Mouse (Mus musculus): ENCODE measurements at regions not wholly inside any gene's neighbourhood (a gene's known extent, or its start where the extent isn't known, plus 50 kb on each side); places are given as distances from the start of the nearest gene placed in this dataset.

GRCm38 (mm10) chr12:26086923-26087322 lies 328.1 kb downstream of the Rnf144a start:
- intact Hi-C loops (cut with DNase I), result loop anchor here (5.0 kb wide), 1 partner anchor 995 kb away; no protein-coding TSS in a partner anchor
- DNase-seq (ENCODE audit: extremely low spot score in 1 of 2, low spot score in 2 of 2), result peak in 1 of 2 experiments; percentile 56

- DNase-seq (ENCODE audit: extremely low spot score in 1 of 2, low spot score in 2 of 2), result no peak
- intact Hi-C loops (cut with DNase I), result loop anchor here (5.0 kb wide), 1 partner anchor 994 kb away; no protein-coding TSS in a partner anchor
Observed at GRCm38 (mm10) chr12:26086414-26086813, 328.6 kb downstream of the Rnf144a start.

GRCm38 (mm10) chr12:26079061-26079625 lies 335.9 kb downstream of the Rnf144a start:
- DNase-seq (ENCODE audit: extremely low spot score in 1 of 2, low spot score in 2 of 2), result no peak
- intact Hi-C loops (cut with DNase I), result loop anchor here (10.0 kb wide), 1 partner anchor 214 kb away; no protein-coding TSS in a partner anchor

GRCm38 (mm10) chr12:26075638-26076254 lies 339.3 kb downstream of the Rnf144a start:
- DNase-seq (ENCODE audit: extremely low spot score in 1 of 2, low spot score in 2 of 2), result no peak
- intact Hi-C loops (cut with DNase I), result loop anchor here (10.0 kb wide), 1 partner anchor 211 kb away; no protein-coding TSS in a partner anchor

GRCm38 (mm10) chr12:26072180-26072579 lies 342.9 kb downstream of the Rnf144a start:
- no peak for DNase-seq (ENCODE audit: extremely low spot score in 1 of 2, low spot score in 2 of 2)
- intact Hi-C loops (cut with DNase I), result loop anchor here (10.0 kb wide), 1 partner anchor 207 kb away; no protein-coding TSS in a partner anchor

GRCm38 (mm10) chr12:26071610-26072009 lies 343.4 kb downstream of the Rnf144a start:
- intact Hi-C loops (cut with DNase I), result loop anchor here (10.0 kb wide), 1 partner anchor 207 kb away; no protein-coding TSS in a partner anchor
- peak; percentile 62 to 76 for DNase-seq (ENCODE audit: extremely low spot score in 1 of 2, low spot score in 2 of 2)

- DNase-seq (ENCODE audit: extremely low spot score in 1 of 2, low spot score in 2 of 2), result no peak
- intact Hi-C loops (cut with DNase I), result no loop called here
Observed at GRCm38 (mm10) chr12:26068685-26069008, 346.4 kb downstream of the Rnf144a start.

- DNase-seq (ENCODE audit: extremely low spot score in 1 of 2, low spot score in 2 of 2), result peak in 1 of 2 experiments; percentile 61
- intact Hi-C loops (cut with DNase I), result no loop called here
Observed at GRCm38 (mm10) chr12:26067866-26068684, 347.0 kb downstream of the Rnf144a start.

GRCm38 (mm10) chr12:26060378-26060777 lies 354.7 kb downstream of the Rnf144a start:
- no peak for DNase-seq (ENCODE audit: extremely low spot score in 1 of 2, low spot score in 2 of 2)
- intact Hi-C loops (cut with DNase I), result no loop called here

- no peak for DNase-seq (ENCODE audit: extremely low spot score in 1 of 2, low spot score in 2 of 2)
- intact Hi-C loops (cut with DNase I), result no loop called here
Observed at GRCm38 (mm10) chr12:26059090-26059489, 356.0 kb downstream of the Rnf144a start.

- intact Hi-C loops (cut with DNase I), result no loop called here
- DNase-seq (ENCODE audit: extremely low spot score in 1 of 2, low spot score in 2 of 2), result no peak
Observed at GRCm38 (mm10) chr12:26057491-26058054, 357.5 kb downstream of the Rnf144a start.

- DNase-seq (ENCODE audit: extremely low spot score in 1 of 2, low spot score in 2 of 2), result no peak
- intact Hi-C loops (cut with DNase I), result no loop called here
Observed at GRCm38 (mm10) chr12:26046991-26047390, 368.1 kb downstream of the Rnf144a start.

- no peak for DNase-seq (ENCODE audit: extremely low spot score in 1 of 2, low spot score in 2 of 2)
- intact Hi-C loops (cut with DNase I), result no loop called here
Observed at GRCm38 (mm10) chr12:26045321-26045720, 369.7 kb downstream of the Rnf144a start.

- intact Hi-C loops (cut with DNase I), result no loop called here
Observed at GRCm38 (mm10) chr12:26012951-26013350, 402.1 kb downstream of the Rnf144a start.

GRCm38 (mm10) chr12:25994063-25994462 lies 421.0 kb downstream of the Rnf144a start:
- no peak for DNase-seq (ENCODE audit: extremely low spot score in 1 of 2, low spot score in 2 of 2)
- intact Hi-C loops (cut with DNase I), result no loop called here

More at GRCm38 (mm10) chr12:26012951-26013350, 402.1 kb downstream of the Rnf144a start:
- DNase-seq (ENCODE audit: extremely low spot score in 1 of 2, low spot score in 2 of 2), result peak in 1 of 2 experiments; percentile 19

- DNase-seq (ENCODE audit: extremely low spot score in 1 of 2, low spot score in 2 of 2), result peak in 1 of 2 experiments; percentile 21
- intact Hi-C loops (cut with DNase I), result no loop called here
Observed at GRCm38 (mm10) chr12:25991801-25992525, 423.1 kb downstream of the Rnf144a start.

GRCm38 (mm10) chr12:25982545-25982944 lies 432.5 kb downstream of the Rnf144a start:
- intact Hi-C loops (cut with DNase I), result no loop called here
- no peak for DNase-seq (ENCODE audit: extremely low spot score in 1 of 2, low spot score in 2 of 2)

- no peak for DNase-seq (ENCODE audit: extremely low spot score in 1 of 2, low spot score in 2 of 2)
- intact Hi-C loops (cut with DNase I), result no loop called here
Observed at GRCm38 (mm10) chr12:25978335-25978734, 436.7 kb downstream of the Rnf144a start.

GRCm38 (mm10) chr12:25958584-25958983 lies 456.5 kb downstream of the Rnf144a start:
- intact Hi-C loops (cut with DNase I), result no loop called here
- DNase-seq (ENCODE audit: extremely low spot score in 1 of 2, low spot score in 2 of 2), result no peak
